Mouse (Mus musculus) heart, postnatal 0 days (tissue): ENCODE measurements around the gene N4bp2. TPM values are rescaled to one million over a fixed set of nuclear protein-coding genes. Genes with fewer than 3 reads are reported as not detected.
A peak's percentile ranks its signal among the peaks of the same experiment; 100 is the strongest.

Source experiments
- ATAC-seq: fragments of 200-750 bp; cut with Nextera tagmentation; 2 replicates; pipeline ENCODE4 v1.8.0; 2017; ENCODE audit warnings: low read depth, moderate number of reproducible peaks, moderate library complexity; ENCODE audit not compliant: insufficient read depth
- DNase-seq: peaks from one replicate; pipeline ENCODE4 v3.0.0-alpha.2; 2016; ENCODE audit warnings: low spot score
- H3K27ac ChIP-seq: fragments of 300-500 bp; sonication (generic); 2 replicates; pipeline ENCODE4 v1.5.1; 2014; ENCODE audit warnings: low read depth, mild to moderate bottlenecking
- H3K27me3 ChIP-seq: fragments of 300-500 bp; sonication (generic); 2 replicates; pipeline ENCODE4 v1.6.1; 2014; ENCODE audit warnings: low read length, mixed read lengths; ENCODE audit not compliant: control insufficient read depth, insufficient read depth
- H3K36me3 ChIP-seq: fragments of 300-500 bp; sonication (generic); replicated peaks from 2 replicates; pipeline ENCODE4 v1.6.1; 2014; ENCODE audit warnings: low read length, mixed read lengths; ENCODE audit not compliant: control insufficient read depth, insufficient read depth
- H3K4me1 ChIP-seq: fragments of 300-500 bp; sonication (generic); 2 replicates; pipeline ENCODE4 v1.6.1; 2014; ENCODE audit warnings: antibody characterized with exemption; ENCODE audit not compliant: control insufficient read depth, insufficient read depth
- H3K4me2 ChIP-seq: fragments of 300-500 bp; sonication (generic); 2 replicates; pipeline ENCODE4 v1.6.1; 2014; ENCODE audit warnings: low read depth, mild to moderate bottlenecking, low read length, moderate library complexity
- H3K4me3 ChIP-seq: fragments of 300-500 bp; sonication (generic); 2 replicates; pipeline ENCODE4 v1.5.1; 2014; ENCODE audit warnings: low read depth, low read length
- H3K9ac ChIP-seq: fragments of 300-500 bp; sonication (generic); replicated peaks from 2 replicates; pipeline ENCODE4 v1.6.1; 2014; ENCODE audit warnings: low read depth, low read length, mixed read lengths
- H3K9me3 ChIP-seq: fragments of 300-500 bp; sonication (generic); replicated peaks from 2 replicates; pipeline ENCODE4 v1.6.1; 2016; ENCODE audit warnings: low read length; ENCODE audit not compliant: control insufficient read depth
- CTCF ChIP-seq: IDR thresholded peaks from 2 replicates; pipeline ENCODE4 v1.5.1; 2016; ENCODE audit warnings: antibody characterized with exemption, control low read depth, low read depth
- EP300 ChIP-seq: IDR thresholded peaks from 2 replicates; pipeline ENCODE4 v1.6.1; 2016; ENCODE audit warnings: antibody characterized with exemption, low read depth
- WGBS: fragments of 180-500 bp; shearing (Covaris S2); extraction: QIAGEN DNeasy Blood & Tissue Kit; methylation state at CpG from one replicate; pipeline ENCODE4 v1.1.7; 2014; 5-methylcytosine and 5-hydroxymethylcytosine counted together
- polyA plus RNA-seq: library from polyadenylated mRNA; unstranded; fragments of >200 nt; fragmentation: Nextera tagmentation; extraction: Ambion mirVana; gene quantifications from 2 replicates; pipeline ENCODE4 v1.2.1, GENCODE M21; 2015
- total RNA-seq: library from RNA; depleted of rRNA; stranded (reverse); fragments of >200 nt; gene quantifications from 2 replicates; pipeline ENCODE4 v1.2.3, GENCODE M21; 2014; ENCODE audit warnings: low replicate concordance

The N4bp2 gene
- total and polyA plus RNA-seq, 2 experiments from 2014 or later: 8.0 to 18.6 TPM

- H3K4me3 ChIP-seq: no peak overlapping the region
- DNase-seq (no peak), ATAC-seq (no peak)
- H3K4me2 ChIP-seq: no peak overlapping the region
- no peak for TF ChIP-seq CTCF
- TF ChIP-seq EP300: no peak
- no peaks in the 10 kb centered on the region for H3K9me3 ChIP-seq
- no peak overlapping the region for H3K9ac ChIP-seq
- H3K4me1 ChIP-seq: 0 out of 2 replicates have a peak, but pooled peaks cover 5% of the 10 kb centered on the region
- H3K27me3 ChIP-seq: no peaks in the 10 kb centered on the region
- WGBS: 56% methylated on average over 2 of the region's 2 CpGs
- H3K36me3 ChIP-seq: no peaks in the 10 kb centered on the region
- H3K27ac ChIP-seq: no peak overlapping the region
Observed at GRCm38 (mm10) chr5:65748386-65748785, 14.9 kb upstream of the N4bp2 start.

DNA sequence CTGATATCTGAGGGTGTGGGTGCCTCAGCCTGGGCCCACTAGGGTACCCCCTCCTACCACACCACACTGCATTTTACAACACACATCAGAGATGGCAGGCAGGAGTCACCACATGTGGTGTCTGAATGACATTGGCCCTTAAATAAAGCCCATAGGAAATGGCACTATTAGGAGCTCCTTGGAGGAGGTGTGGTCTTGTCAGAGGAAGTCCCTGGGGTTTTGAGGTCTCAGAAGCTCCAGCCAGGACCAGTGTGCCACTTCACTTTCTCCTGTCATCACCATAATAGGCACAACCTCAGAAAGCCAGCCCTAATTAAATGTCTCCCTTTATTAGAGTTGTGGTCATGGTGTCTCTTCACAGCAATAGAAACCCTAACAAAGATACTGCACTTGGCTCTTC is 14.4 kb upstream of the N4bp2 start:
- H3K27me3 ChIP-seq: no peaks in the 10 kb centered on the region
- ATAC-seq: no peak

DNA sequence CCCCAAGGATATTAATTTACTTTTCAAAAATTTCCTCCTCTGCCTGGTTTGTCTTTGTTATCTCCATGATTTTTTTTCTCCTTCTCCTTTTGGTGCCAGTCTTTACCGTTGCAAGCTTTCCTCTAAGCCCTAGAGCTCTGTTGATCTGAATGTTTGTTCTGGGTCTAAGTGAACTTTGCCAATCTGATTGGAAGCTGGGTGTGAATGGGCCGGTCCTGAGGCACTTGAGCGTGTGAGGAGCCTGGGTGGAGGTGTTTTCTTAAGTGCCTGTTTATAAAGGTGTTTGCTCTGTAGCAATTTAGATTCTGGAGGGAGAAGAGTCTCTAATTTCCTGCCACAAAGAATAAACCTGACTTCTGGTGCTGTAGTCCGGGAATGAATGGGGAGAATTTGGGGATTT is 11.3 kb upstream of the N4bp2 start:
- Histone ChIP-seq H3K4me3 (no peak overlapping the region), H3K9ac (no peak overlapping the region), H3K36me3 (no peaks in the 10 kb centered on the region), H3K4me1 (peaks cover 14% of the 10 kb centered on the region; the same call in 1 of the 2 replicates), H3K4me2 (no peak overlapping the region), H3K27me3 (no peaks in the 10 kb centered on the region), H3K9me3 (no peaks in the 10 kb centered on the region), H3K27ac (no peak overlapping the region)
- WGBS: 29% methylated on average over 4 of the region's 4 CpGs
- TF ChIP-seq CTCF (no peak), EP300 (no peak)
- no peak for DNase-seq
- no peak for ATAC-seq

More for the DNA sequence above, 14.4 kb upstream of the N4bp2 start:
- no peak overlapping the region for H3K27ac ChIP-seq
- 0 out of 2 replicates have a peak, but pooled peaks cover 5% of the 10 kb centered on the region for H3K4me1 ChIP-seq
- H3K9ac ChIP-seq: no peak overlapping the region
- H3K9me3 ChIP-seq: no peaks in the 10 kb centered on the region
- DNase-seq: no peak
- no peak overlapping the region for H3K4me2 ChIP-seq
- H3K4me3 ChIP-seq: no peak overlapping the region
- TF ChIP-seq EP300: no peak
- no peak for TF ChIP-seq CTCF
- no peaks in the 10 kb centered on the region for H3K36me3 ChIP-seq

DNA sequence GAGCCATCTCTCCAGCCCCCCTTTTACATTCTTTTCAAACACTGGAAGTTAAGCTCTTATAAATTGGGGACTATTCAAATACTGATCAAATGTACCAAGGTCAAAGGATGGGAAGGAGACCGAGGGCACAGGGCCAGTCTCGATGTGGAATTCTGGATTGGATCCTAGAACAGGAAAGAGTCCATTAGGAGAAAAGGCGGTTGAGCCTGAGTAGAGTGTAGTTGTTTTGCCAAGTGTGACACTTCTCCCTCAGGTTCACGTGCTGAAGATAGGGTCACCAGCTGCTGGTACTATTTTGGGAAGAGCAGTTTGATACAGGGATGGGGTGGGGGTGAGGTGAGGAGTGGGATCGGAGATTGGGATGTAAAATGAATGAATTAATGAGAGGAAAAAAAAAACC is 7.5 kb upstream of the N4bp2 start:
- Histone ChIP-seq H3K27me3 (no peaks in the 10 kb centered on the region), H3K9ac (no peak overlapping the region), H3K9me3 (no peaks in the 10 kb centered on the region), H3K27ac (0 out of 2 replicates have a peak overlapping the region, but pooled peaks have one; percentile 8), H3K4me2 (no peak overlapping the region), H3K4me3 (no peak overlapping the region), H3K4me1 (peaks cover 14% of the 10 kb centered on the region; the same call in 1 of the 2 replicates), H3K36me3 (0 out of 2 replicates have a peak, but pooled peaks cover 4% of the 10 kb centered on the region)
- ATAC-seq (peak; percentile 78), DNase-seq (peak; percentile 48)
- TF ChIP-seq CTCF (no peak), EP300 (no peak)
- 19% methylated on average over 5 of the region's 5 CpGs for WGBS

- no peak for TF ChIP-seq CTCF
- no peak for TF ChIP-seq EP300
- Histone ChIP-seq H3K4me1 (peaks cover 16% of the 10 kb centered on the region; the same call in 1 of the 2 replicates), H3K9me3 (no peaks in the 10 kb centered on the region), H3K36me3 (0 out of 2 replicates have a peak, but pooled peaks cover 4% of the 10 kb centered on the region), H3K9ac (no peak overlapping the region), H3K4me3 (no peak overlapping the region), H3K27me3 (no peaks in the 10 kb centered on the region), H3K27ac (no peak overlapping the region), H3K4me2 (no peak overlapping the region)
- no peak for DNase-seq
- ATAC-seq: no peak
- WGBS: 80% methylated on average over 1 of the region's 1 CpGs
Observed at GRCm38 (mm10) chr5:65757110-65757509, 6.2 kb upstream of the N4bp2 start.

DNA sequence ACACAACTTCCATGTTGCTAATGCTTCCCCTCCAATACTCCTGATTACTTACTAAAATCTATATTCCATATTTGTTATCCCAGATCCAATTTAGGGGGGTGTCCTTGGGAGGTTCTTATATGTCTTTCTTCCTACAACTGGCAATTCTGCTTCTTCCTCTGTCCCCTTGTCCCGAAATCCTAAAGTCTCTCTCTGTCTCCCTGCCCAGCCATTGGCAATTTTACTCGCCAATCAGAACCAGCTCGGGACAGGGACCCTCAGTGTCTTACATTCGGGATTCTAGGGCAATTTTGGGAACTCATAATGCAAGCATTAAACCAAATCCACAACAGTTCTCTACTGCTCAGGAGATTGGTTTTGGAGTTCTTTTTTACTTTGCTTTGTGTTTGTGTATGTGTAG is 3.3 kb upstream of the N4bp2 start:
- no peak overlapping the region for H3K4me3 ChIP-seq
- peaks cover 13% of the 10 kb centered on the region; the same call in 1 of the 2 replicates for H3K4me1 ChIP-seq
- H3K9ac ChIP-seq: no peak overlapping the region
- ATAC-seq: no peak
- no peak overlapping the region for H3K27ac ChIP-seq
- WGBS: 87% methylated on average over 4 of the region's 4 CpGs
- H3K4me2 ChIP-seq: no peak overlapping the region
- H3K9me3 ChIP-seq: no peaks in the 10 kb centered on the region
- no peaks in the 10 kb centered on the region for H3K27me3 ChIP-seq
- H3K36me3 ChIP-seq: 0 out of 2 replicates have a peak, but pooled peaks cover 4% of the 10 kb centered on the region
- TF ChIP-seq EP300 (no peak), CTCF (no peak)
- no peak for DNase-seq
